19 mouse cellular contexts compared by ENCODE assay signal in the genomic region with DNA sequence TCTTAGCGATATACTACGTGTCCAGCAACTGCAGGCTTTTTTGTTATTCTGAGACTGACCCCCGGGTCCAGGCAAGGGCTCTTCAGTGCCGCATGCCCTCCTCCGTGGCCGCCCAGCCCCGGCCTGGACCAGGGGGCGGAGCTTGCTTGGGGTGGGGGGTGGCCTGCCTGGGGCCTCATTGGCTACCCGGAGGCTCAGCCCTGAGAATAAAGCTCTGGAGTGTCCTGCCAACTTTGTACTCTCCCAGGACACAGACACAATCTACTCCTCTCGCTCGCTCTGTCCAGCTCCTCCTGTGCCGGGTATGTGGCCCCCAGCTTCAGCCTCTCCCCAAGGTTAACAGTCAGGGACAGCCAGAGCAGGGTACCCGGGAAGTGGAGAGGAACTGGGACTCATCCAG. TPM values are rescaled to one million over a fixed set of nuclear protein-coding genes. Genes with fewer than 3 reads are reported as not detected.
DNase-seq lines count a peak whose midpoint lies in the region; ATAC-seq lines count a peak whose summit lies in the region.
"Had no signal": no experiment of that assay in that cellular context is flagged by ENCODE, and none has a peak within 500 bp of the region (broad histone marks: within the 10 kb centered on the region; RNA-seq: fewer than 3 reads in every experiment).

A gene (plus strand): TSS at position 231 of the 400 bp plus-strand sequence.

- no peaks in the 10 kb centered on the region for H3K9me3 ChIP-seq in forebrain, embryonic 10.5 days
- H3K9me3 ChIP-seq in forebrain, embryonic 14.5 days (replicated peaks; ENCODE audit: control insufficient read depth, low read length), result no peaks in the 10 kb centered on the region
- H3K9me3 ChIP-seq in heart, embryonic 15.5 days (replicated peaks), result no peaks in the 10 kb centered on the region
- no peaks in the 10 kb centered on the region for H3K9me3 ChIP-seq in liver, embryonic 11.5 days (ENCODE audit: control insufficient read depth, low read length)
- no peaks in the 10 kb centered on the region for H3K9me3 ChIP-seq in liver, embryonic 12.5 days (replicated peaks)
- H3K9me3 ChIP-seq: forebrain, embryonic 15.5 days; neural tube, embryonic 12.5 days had no signal

- peak within 1 kb of the TSS; percentile 9; the same call in 1 of the 2 replicates for H3K4me3 ChIP-seq in forebrain, embryonic 10.5 days
- no peak within 1 kb of the TSS for H3K4me3 ChIP-seq in forebrain, embryonic 14.5 days (ENCODE audit: low read depth, low read length)
- H3K4me3 ChIP-seq in heart, embryonic 15.5 days, result no peak within 1 kb of the TSS
- no peak within 1 kb of the TSS for H3K4me3 ChIP-seq in liver, embryonic 11.5 days (ENCODE audit: low read depth, low read length)
- no peak within 1 kb of the TSS for H3K4me3 ChIP-seq in liver, embryonic 12.5 days
- H3K4me3 ChIP-seq: forebrain, embryonic 15.5 days; megakaryocyte, embryonic 14.5 days; neural tube, embryonic 12.5 days had no signal

- H3K9ac ChIP-seq in forebrain, embryonic 14.5 days (ENCODE audit: low read length), result no peak within 1 kb of the TSS
- H3K9ac ChIP-seq in heart, embryonic 15.5 days, result no peak within 1 kb of the TSS
- no peak within 1 kb of the TSS for H3K9ac ChIP-seq in liver, embryonic 11.5 days (ENCODE audit: low read depth, low read length)
- H3K9ac ChIP-seq in liver, embryonic 12.5 days, result no peak within 1 kb of the TSS
- H3K9ac ChIP-seq: forebrain, embryonic 15.5 days; hindbrain, embryonic 14.5 days; neural tube, embryonic 12.5 days had no signal

- peaks cover 14% of the 10 kb centered on the region for H3K4me1 ChIP-seq in forebrain, embryonic 10.5 days
- no peaks in the 10 kb centered on the region for H3K4me1 ChIP-seq in forebrain, embryonic 14.5 days (ENCODE audit: control insufficient read depth, insufficient read depth, low read length)
- peaks cover 6% of the 10 kb centered on the region; the same call in 1 of the 2 replicates for H3K4me1 ChIP-seq in heart, embryonic 15.5 days (replicated peaks)
- no peaks in the 10 kb centered on the region for H3K4me1 ChIP-seq in liver, embryonic 11.5 days (replicated peaks; ENCODE audit: control insufficient read depth, insufficient read depth, low read length)
- H3K4me1 ChIP-seq in liver, embryonic 12.5 days, result no peaks in the 10 kb centered on the region
- H3K4me1 ChIP-seq: forebrain, embryonic 15.5 days; neural tube, embryonic 12.5 days had no signal

- WGBS in forebrain, embryonic 10.5 days, result 16% methylated on average over 13 of the region's 13 CpGs
- 16% methylated on average over 13 of the region's 13 CpGs for WGBS in forebrain, embryonic 14.5 days
- 12% methylated on average over 13 of the region's 13 CpGs for WGBS in heart, embryonic 15.5 days
- WGBS in liver, embryonic 11.5 days, result 23% methylated on average over 13 of the region's 13 CpGs
- WGBS in liver, embryonic 12.5 days (ENCODE audit: insufficient replicate concordance), result 21% methylated on average over 13 of the region's 13 CpGs

- DNase-seq in forebrain, embryonic 10.5 days (ENCODE audit: extremely low spot score, low spot score), result no peak
- no peak for DNase-seq in forebrain, embryonic 14.5 days (ENCODE audit: low spot score)
- no peak for DNase-seq in heart, adult 18-20 months
- DNase-seq in liver, embryonic 11.5 days (ENCODE audit: low spot score), result no peak
- DNase-seq in embryo, embryonic 11 days, result peak; percentile 22
- no peak for DNase-seq in T-cell, adult 2 months (ENCODE audit: low spot score)
- DNase-seq: cerebellum, adult 11 months; cerebellum, postnatal 25 days; kidney, adult 18-20 months; left cerebral cortex, postnatal 4 days; right cerebral cortex, postnatal 14 days; thymus, adult 2 months had no signal

- no peak for ATAC-seq in forebrain, embryonic 14.5 days
- ATAC-seq in heart, embryonic 15.5 days (replicated peaks; ENCODE audit: insufficient number of reproducible peaks, insufficient read depth, low FRiP score, low read depth), result no peak
- no peak for ATAC-seq in liver, embryonic 11.5 days (replicated peaks; ENCODE audit: low FRiP score)
- ATAC-seq in liver, embryonic 12.5 days, result no peak
- ATAC-seq: forebrain, embryonic 15.5 days had no signal

- H3K27ac ChIP-seq in forebrain, embryonic 10.5 days, result 0 out of 2 replicates have a peak within 1 kb of the TSS, but pooled peaks have one; percentile 52
- H3K27ac ChIP-seq in forebrain, embryonic 14.5 days (ENCODE audit: low read depth, low read length), result no peak within 1 kb of the TSS
- H3K27ac ChIP-seq in heart, embryonic 15.5 days, result no peak within 1 kb of the TSS
- no peak within 1 kb of the TSS for H3K27ac ChIP-seq in liver, embryonic 11.5 days (ENCODE audit: low read depth, low read length)
- H3K27ac ChIP-seq in liver, embryonic 12.5 days, result no peak within 1 kb of the TSS
- H3K27ac ChIP-seq: forebrain, embryonic 15.5 days; hindbrain, embryonic 14.5 days; neural tube, embryonic 12.5 days had no signal

- H3K4me2 ChIP-seq in forebrain, embryonic 14.5 days (ENCODE audit: low read length), result no peak within 1 kb of the TSS
- H3K4me2 ChIP-seq in heart, embryonic 15.5 days, result peak within 1 kb of the TSS; percentile 28
- peak within 1 kb of the TSS; percentile 17; the same call in 1 of the 2 replicates for H3K4me2 ChIP-seq in liver, embryonic 11.5 days
- H3K4me2 ChIP-seq in liver, embryonic 12.5 days, result no peak within 1 kb of the TSS
- H3K4me2 ChIP-seq: forebrain, embryonic 15.5 days; hindbrain, embryonic 14.5 days; neural tube, embryonic 12.5 days had no signal

- H3K36me3 ChIP-seq in forebrain, embryonic 10.5 days (replicated peaks), result no peaks in the 10 kb centered on the region
- H3K36me3 ChIP-seq in forebrain, embryonic 14.5 days (ENCODE audit: control insufficient read depth, insufficient read depth, low read length), result no peaks in the 10 kb centered on the region
- H3K36me3 ChIP-seq in heart, embryonic 15.5 days, result no peaks in the 10 kb centered on the region
- no peaks in the 10 kb centered on the region for H3K36me3 ChIP-seq in liver, embryonic 11.5 days (ENCODE audit: control insufficient read depth, insufficient read depth, low read length)
- no peaks in the 10 kb centered on the region for H3K36me3 ChIP-seq in liver, embryonic 12.5 days
- H3K36me3 ChIP-seq: forebrain, embryonic 15.5 days; neural tube, embryonic 12.5 days had no signal

- H3K27me3 ChIP-seq in forebrain, embryonic 10.5 days (ENCODE audit: poor library complexity, severe bottlenecking), result peaks cover 18% of the 10 kb centered on the region; the same call in 1 of the 2 replicates
- H3K27me3 ChIP-seq in forebrain, embryonic 14.5 days (replicated peaks; ENCODE audit: control insufficient read depth, insufficient read depth, low read length), result no peaks in the 10 kb centered on the region
- peaks cover 4% of the 10 kb centered on the region; the same call in 1 of the 2 replicates for H3K27me3 ChIP-seq in heart, embryonic 15.5 days
- H3K27me3 ChIP-seq in liver, embryonic 11.5 days (replicated peaks; ENCODE audit: control insufficient read depth, insufficient read depth, low read length), result peaks cover 20% of the 10 kb centered on the region
- peaks cover 79% of the 10 kb centered on the region for H3K27me3 ChIP-seq in liver, embryonic 12.5 days (replicated peaks)
- H3K27me3 ChIP-seq: forebrain, embryonic 15.5 days; neural tube, embryonic 12.5 days had no signal

RNA-seq across cellular contexts. Expression of the gene that starts here (rescaled TPM):
- not detected in 2 replicates for polyA plus RNA-seq in forebrain, embryonic 10.5 days (2016; fragmentation: Nextera tagmentation; extraction: Ambion mirVana)
- not detected in 2 replicates for polyA plus RNA-seq in forebrain, embryonic 14.5 days (2014; fragmentation: Nextera tagmentation; extraction: Ambion mirVana)
- 0.33 TPM in 1 of 2 replicates, not detected in the other for polyA plus RNA-seq in heart, embryonic 15.5 days (2015; fragmentation: Nextera tagmentation; extraction: Ambion mirVana)
- total RNA-seq in heart, adult 18-20 months (2021), result 1 to 10 TPM in 1 of 2 experiments, under 1 TPM in 1; 0.87 to 2.4 TPM
- not detected in 2 replicates for polyA plus RNA-seq in liver, embryonic 11.5 days (2014; fragmentation: Nextera tagmentation; extraction: Ambion mirVana)
- not detected in 2 replicates for polyA plus RNA-seq in liver, embryonic 12.5 days (2016; fragmentation: Nextera tagmentation; extraction: Ambion mirVana)
- total RNA-seq: left cerebral cortex, postnatal 4 days had no signal
- polyA plus RNA-seq: embryonic facial prominence, embryonic 14.5 days; forebrain, embryonic 15.5 days; hindbrain, embryonic 14.5 days; neural tube, embryonic 12.5 days had no signal

Comparison
In these comparisons a context has a peak if more than half of its experiments do, and no peak if none do; other contexts are left out.
1. H3K4me2 ChIP-seq: peak in heart, embryonic 15.5 days (single experiment) and liver, embryonic 11.5 days (single experiment); none in forebrain, embryonic 14.5 days (single experiment) and liver, embryonic 12.5 days (single experiment).